Mouse (Mus musculus) ovary, postnatal 10 days (tissue): ENCODE data around the gene Qprt.

ENCODE experiments used
- DNase-seq: peaks from one replicate; pipeline ENCODE4 v3.0.0; 2022; ENCODE audit warnings: low spot score

Gene Qprt

GRCm38 (mm10) chr7:127121911-127122270 is at the start of gene Qprt:
Gene Qprt, minus strand, starts transcription at chr7:127122226.
- no peak for DNase-seq

- no peak for DNase-seq
These were observed 44.5 kb upstream of the Qprt start for GRCm38 (mm10) chr7:127166501-127166900.

DNA sequence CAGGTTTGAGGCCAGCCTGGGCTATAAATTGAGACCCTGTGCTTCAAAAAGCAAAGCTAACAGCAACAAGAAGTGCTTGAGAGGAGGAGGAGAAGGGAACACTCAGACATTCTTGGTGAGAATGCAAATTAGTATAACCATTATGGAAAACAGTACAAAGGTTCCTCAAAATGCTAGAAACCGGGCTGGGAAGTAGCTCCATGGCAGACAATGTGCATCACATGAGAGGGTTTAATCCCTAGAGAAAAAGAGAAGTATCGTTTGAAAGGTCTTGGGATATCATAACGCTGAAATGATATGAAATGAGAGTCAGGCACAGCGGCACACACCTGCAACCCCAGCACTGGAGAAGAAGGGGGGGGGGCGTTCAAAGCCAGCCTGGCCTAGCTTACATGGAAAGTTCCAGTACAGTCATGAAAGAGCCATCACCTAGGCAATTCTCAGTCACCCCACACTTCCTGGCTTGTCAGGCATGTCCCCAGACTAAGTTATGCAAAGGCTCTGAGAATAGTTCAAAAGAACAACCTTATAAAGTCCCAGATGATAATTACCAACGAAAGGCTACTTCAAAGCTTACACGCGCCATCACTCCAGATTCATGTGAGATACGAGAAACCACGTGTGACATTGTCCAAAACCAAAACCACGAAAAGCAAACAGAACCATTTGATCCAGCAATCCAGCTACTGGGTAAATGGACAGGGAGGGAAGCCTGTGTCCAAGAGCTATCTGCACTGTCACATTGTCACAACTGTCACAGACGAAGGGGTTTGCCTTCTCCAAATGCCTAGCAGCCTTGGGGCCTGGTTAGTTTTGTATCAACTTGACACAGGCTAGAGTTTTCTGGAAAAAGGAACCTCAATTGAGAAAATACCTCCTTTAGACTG is 43.8 kb upstream of the Qprt start:
- no peak for DNase-seq

- no peak for DNase-seq
These were observed 42.0 kb upstream of the Qprt start for GRCm38 (mm10) chr7:127164002-127164401.

GRCm38 (mm10) chr7:127162546-127162945 is 40.5 kb upstream of the Qprt start:
- DNase-seq: no peak

DNA sequence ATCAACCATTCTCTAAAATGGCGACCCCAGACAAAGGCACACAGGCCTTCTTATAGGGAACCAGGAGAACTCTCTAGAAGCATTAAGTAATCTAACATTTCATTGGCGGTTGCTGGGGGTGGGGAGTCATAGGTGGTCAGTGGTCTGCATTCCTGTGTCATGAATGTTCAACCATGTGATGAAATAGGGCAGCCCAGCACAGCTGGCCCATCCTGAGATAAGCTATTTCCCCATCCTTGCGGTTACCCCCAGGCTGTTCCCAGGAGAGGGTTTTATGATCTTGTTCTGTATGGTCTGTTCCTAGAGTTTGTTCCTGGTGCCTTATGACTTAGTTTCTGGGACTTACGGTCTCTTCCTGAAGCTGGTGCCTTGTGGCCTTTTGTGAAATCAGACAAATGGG is 35.5 kb upstream of the Qprt start:
- no peak for DNase-seq

- DNase-seq: no peak
These were observed 31.5 kb upstream of the Qprt start for GRCm38 (mm10) chr7:127153477-127153876.

GRCm38 (mm10) chr7:127152464-127152863 is 30.4 kb upstream of the Qprt start:
- DNase-seq: no peak

DNA sequence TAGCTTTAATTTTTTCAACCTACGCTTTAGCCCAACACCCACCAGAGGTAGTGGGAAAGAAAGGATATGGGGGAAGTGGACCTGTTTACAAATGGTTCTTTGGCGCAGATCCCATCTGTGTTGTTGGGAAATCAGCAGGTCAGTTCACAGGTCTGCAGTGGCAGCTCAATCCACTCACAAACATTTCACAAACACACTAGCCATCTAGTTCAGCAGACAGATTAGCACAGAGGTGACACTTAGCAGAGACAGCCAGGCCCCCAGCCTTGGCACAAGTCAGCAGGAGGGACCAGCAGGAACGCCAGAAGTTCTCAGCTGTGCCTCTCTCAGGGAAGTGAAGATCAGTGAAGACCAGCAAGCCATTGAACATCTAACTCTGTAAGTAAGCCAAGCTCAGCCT is 25.9 kb upstream of the Qprt start:
- DNase-seq: no peak

- no peak for DNase-seq
These were observed 24.2 kb upstream of the Qprt start for GRCm38 (mm10) chr7:127146267-127146603.

- DNase-seq: no peak
These were observed 23.6 kb upstream of the Qprt start for GRCm38 (mm10) chr7:127145387-127146266.

DNA sequence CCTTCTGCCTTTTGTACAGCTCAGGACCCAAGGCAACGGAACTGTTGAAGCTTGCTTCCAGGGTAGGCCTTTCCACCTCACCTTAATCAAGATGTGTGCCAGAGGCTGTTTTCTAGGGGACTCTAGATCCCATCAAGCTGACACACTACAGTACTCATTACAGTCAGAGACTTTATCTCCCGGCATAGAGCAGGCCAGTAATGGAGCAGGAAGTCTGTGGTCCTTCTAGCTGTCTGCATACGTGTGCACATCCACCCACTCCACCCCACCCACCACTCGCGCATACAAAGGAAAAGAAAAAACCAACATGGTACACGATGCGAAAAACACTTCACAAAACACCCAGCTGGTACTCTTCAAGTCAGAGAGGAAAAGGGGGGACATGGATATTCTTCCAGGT is 22.4 kb upstream of the Qprt start:
- no peak for DNase-seq

DNA sequence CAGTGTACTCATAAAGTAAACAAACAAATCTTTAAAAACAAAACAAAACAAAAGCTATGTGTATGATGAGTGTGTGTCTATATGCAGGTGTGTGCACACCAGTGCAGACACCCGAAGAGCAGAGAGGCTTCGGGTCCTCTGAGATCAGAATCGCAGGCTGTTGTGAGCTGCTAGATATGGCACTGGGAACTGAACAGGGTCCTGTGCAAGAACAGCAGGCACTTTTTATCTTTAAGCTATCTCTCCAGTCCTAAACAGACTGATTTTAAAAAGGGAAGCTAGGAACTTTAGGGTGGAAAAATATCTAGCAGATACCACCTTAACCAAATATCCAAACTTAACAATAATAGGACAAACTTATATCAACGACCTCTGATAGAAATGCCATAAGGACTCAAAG is 20.6 kb upstream of the Qprt start:
- no peak for DNase-seq

DNA sequence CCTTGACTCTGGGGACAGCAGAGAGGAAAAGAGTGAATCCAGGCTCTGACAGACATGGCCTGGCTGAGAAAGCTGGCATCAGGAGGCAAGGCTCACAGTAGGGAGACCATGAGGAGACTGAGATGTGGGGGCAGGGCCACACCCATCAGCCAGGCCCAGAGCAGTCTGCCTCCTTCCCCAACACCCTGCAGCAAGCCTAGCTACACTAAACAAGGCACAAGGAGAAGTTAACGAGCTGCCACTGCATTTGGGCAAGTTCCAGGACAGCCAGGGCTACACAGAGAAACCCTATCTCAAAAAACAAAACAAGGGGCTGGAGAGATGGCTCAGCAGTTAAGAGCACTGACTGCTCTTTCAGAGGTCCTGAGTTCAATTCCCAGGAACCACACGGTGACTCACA is 20.2 kb upstream of the Qprt start:
- DNase-seq: no peak

GRCm38 (mm10) chr7:127140623-127141404 is 18.8 kb upstream of the Qprt start:
- no peak for DNase-seq

DNA sequence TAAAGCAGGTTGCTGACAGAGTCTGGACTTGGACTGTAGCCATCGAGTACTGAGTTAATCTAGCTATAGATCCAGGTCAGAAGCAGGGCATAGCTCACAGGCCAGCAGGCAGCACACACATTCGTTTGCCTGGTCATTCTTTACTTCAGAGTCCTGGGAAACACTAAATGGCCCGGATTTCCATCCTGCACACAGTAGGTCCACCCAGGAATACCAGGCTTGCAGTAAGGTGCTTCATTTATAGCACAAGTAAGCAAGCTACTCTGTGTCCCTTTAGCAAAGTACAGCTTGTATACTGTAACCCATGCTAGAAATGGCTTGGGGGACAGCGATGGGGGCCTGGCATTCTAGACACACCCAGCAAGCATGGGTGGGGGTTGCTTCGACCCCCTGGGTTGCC is 17.5 kb upstream of the Qprt start:
- no peak for DNase-seq

DNA sequence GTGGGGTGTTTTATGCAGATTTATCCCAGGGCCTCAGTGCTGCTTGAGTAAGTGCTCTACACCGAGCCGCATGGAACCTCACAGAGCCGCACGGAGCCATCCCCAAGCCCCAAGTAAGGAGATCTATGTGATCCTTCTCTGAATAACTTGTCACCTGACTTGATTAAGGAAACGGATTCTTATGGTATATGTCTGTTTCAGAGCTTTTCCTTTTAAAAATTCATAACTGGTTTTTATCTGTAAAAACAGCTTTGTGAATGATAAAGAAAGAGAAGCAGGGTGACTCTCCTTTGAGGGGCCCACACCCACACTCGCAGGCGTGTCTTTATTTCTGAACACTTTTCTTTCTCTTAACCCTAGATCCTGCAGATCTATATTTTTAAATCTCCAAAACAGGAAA is 17.1 kb upstream of the Qprt start:
- DNase-seq: no peak

DNA sequence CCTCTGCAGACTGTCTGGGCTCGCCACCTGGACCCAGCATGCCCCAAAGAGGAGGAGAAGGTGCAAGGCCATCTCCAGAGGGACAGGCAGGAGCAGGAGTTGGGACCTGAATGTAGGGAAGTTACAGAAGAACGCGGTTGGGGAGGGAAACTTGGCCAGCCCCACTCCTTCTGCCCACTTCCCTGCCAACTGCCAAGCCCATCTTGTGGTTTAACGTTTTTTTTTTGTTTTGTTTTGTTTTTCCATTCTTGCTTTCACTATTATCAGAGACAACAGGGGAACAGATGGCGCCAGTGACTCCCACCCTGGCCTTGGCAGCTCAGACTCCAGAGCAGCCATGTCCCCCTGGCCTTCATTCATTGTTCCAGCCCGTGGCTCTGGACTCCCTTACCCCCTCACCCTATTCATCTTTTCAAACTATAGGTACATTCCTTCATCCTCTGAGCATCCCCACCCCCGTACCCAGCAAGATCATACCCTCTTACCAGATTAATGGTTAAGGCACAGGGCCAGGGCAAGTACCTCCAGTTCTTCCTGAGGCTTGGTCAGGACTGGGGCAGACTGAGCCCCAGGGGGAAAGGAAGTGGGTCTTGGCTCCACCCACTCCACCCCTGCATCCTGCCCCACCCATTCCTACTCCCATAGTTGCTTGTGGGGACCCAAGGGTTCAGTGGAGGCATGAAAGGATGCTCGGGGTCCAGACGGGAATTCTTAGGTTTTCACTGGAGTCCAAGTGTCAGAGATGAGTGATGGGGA is 15.4 kb upstream of the Qprt start, which contains the start of gene Spn:
TSS of gene Spn (minus strand) at position 562 of the 756 bp plus-strand sequence.
- DNase-seq: no peak

GRCm38 (mm10) chr7:127136181-127137071 is 14.4 kb upstream of the Qprt start:
- DNase-seq: no peak

- DNase-seq: no peak
These were observed 12.9 kb upstream of the Qprt start for GRCm38 (mm10) chr7:127134821-127135447.
